Mouse (Mus musculus): ENCODE results near the gene Fbxw9. TPM values are rescaled to one million over a fixed set of nuclear protein-coding genes. Genes with fewer than 3 reads are reported as not detected.
"Not testable (repeated sequence)": the region's sequence is repeated elsewhere in the genome, so short reads cannot be mapped to it uniquely, and the experiment has no call there.

Fbxw9 gene
- total RNA-seq, 2 experiments from 2014 or later: 3.2 to 4.4 TPM

DNA sequence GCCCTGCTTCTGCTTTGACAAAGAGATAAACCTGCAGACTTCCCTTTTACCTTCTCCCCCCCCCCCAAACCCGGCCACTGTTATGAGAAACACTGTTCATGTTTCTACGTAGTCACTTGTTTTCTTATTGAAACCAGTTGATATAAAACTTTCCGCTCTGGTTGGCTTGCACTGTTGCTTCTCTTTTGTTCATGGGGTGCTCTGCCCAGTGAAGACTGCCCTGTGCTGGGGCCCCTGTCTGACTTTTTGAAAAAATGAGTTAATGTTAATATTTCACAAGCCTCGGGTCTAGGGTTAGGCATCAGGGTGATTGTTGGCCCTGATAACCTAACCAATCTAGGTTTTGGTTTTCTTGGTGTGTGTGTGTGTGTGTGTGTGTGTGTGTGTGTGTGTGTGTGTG is 22.3 kb downstream of the Fbxw9 start:
- not testable (repeated sequence) for ATAC-seq (replicated peaks; ENCODE audit: poor library complexity)

DNA sequence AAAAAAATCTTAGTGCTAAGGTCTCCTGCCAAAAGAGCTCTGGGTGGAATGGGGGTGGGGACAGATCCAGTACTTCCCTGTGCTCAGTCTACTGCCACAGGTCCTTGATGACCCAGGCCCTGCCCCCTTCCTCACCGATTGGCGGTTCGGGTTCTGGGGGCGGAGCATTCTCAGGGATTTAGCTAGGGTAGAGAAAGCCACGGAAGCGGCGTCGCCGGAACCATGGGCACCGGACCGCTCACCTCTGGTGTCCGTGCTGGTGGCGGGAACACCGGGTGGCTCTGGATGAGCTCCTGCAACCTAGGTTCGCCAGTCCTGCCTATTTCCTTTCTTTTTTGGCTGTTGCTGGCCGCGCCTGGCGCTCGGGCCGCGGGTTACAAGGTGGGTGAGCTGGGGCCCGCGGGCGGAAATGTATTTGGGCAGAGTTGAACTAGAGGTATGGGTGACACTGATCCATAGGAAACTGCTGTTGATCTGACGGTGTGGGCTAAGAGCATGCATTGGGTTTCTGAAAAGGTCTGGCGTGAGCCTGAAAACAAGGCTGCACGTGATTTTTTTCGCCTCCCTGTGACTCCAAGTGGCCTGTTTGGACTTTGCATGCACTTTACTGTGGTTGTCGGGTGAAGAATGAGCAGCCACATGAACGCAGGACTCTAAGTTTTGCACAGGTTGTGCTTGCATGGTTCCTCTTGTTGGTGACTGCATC is 23.4 kb downstream of the Fbxw9 start, which contains the start of gene Man2b1:
TSS of gene Man2b1 (plus strand) at position 163 of the 706 bp plus-strand sequence.
- ATAC-seq (replicated peaks; ENCODE audit: poor library complexity): peak; percentile 67

DNA sequence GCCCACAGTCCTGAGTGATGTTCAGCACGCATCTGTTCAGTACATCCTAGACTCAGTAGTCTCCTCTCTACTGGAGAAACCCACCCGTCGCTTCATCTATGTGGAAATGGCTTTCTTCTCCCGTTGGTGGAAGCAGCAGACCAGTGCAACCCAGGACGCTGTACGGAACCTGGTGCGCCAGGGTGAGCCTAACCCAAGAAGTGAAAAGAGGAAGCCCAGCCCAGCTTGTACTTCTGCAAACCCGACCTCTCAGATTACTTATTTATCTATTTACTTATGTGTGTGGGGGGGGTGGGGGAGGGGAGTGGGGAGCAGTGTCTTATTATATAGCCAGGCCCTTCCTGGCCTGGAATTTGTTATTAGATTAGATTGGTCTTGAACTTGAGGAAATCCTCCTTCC is 24.8 kb downstream of the Fbxw9 start:
- peak; percentile 16; the same call in 1 of the 2 replicates for ATAC-seq (replicated peaks; ENCODE audit: poor library complexity)

DNA sequence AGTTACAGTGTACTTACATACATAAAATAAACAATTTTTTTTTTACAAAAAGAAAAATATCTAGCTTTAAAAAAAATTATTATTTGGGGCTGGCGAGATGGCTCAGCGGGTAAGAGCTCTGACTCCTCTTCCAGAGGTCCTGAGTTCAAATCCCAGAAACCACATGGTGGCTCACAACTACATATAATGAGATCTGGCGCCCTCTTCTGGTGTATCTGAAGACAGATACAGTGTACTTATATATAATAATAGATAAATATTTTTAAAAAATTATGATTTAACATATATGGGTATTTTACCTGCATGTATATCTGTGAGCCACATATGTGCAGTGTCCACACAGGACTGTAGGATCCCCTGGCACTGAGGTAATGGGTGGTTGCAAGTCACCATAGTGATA is 26.4 kb downstream of the Fbxw9 start:
- ATAC-seq (replicated peaks; ENCODE audit: poor library complexity): no peak

DNA sequence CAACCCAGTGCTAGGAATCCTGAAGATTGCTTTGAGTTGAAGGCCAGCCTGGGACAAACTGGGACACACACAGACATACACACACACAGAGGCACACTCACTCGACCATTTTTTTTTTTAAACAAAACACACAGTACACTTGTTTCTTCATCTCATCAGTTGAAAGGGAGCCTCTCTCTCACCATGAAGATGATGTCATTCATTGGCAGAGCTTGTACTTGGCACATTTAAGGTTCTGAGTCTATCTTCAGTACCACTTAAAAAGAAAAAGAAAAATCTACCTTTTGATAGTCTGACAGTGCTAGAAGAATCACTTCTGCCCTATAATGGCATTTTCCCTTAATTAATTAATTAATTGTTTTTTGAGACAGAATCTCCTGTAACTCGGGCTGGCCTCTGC is 28.9 kb downstream of the Fbxw9 start:
- no peak for ATAC-seq (replicated peaks; ENCODE audit: poor library complexity)

DNA sequence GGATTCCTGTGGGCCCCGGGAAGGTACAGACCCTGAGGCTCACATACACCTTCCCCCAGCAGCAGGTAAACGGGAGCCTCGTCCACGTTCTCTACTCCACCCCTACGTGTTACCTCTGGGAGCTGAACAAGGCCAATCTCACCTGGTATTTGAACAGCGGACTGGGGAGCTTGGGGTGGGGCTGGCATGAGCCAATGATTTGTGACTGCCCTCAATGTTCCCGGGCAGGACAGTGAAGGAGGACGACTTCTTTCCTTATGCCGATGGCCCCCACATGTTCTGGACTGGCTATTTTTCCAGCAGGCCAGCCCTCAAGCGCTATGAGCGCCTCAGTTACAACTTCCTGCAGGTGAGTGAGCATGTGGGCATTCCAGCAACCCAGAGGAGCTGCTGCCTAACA is 31.0 kb downstream of the Fbxw9 start:
- no peak for ATAC-seq (replicated peaks; ENCODE audit: poor library complexity)

DNA sequence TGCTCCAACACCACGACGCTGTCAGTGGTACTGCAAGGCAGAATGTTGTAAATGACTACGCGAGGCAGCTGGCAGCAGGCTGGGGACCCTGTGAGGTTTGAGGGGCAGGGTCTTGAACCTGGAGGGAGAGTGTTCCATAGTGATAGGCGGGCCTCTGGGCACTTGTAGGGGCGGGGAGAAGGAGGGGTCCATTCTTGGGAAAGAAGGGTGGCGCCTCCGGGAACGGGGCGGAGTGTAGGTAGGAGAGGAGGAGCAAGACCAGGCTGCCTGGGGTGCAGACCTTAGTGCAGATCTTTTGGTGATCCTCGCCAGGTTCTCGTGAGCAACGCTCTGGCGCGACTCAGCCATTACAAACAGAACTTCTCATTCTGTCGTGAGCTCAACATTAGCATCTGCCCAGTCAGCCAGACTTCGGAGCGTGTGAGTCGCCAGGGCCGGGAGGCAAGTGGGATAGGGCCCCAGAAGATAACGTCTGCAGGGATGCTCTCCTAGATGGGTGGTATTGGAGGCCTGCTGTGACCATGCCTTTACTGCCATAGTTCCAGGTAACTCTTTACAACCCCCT is 31.8 kb downstream of the Fbxw9 start:
- no peak for ATAC-seq (replicated peaks; ENCODE audit: poor library complexity)

DNA sequence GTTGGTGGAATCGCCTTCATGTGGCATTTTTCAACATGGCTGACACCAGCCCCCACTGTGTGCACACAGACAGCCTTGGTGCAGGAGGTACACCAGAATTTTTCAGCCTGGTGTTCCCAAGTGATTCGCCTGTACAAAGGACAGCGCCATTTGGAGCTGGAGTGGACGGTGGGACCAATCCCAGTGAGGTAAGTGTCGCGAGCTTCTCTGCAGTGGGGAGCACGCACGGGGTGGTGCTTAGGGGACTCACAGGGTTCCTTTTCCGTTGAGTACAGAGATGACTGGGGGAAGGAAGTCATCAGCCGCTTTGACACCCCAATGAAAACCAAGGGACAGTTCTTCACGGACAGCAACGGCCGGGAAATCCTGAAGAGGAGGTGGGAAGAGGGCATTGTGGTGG is 35.2 kb downstream of the Fbxw9 start:
- no peak for ATAC-seq (replicated peaks; ENCODE audit: poor library complexity)

DNA sequence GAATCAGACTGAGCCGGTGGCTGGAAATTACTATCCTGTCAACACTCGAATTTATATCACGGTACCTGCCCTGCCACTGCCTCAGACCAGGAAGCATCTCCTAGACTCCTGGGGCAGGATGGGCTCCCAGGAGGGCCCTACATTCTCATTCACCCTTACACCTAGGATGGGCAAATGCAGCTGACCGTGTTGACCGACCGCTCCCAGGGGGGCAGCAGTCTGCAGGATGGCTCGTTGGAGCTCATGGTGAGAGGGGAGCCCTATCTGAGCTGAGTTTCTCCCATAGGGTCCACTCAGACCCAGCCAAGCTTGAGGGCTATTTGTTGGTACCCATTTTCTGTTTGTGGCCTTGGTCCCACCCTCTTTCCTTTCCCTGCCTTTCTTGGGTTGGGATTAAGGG is 35.7 kb downstream of the Fbxw9 start:
- ATAC-seq (replicated peaks; ENCODE audit: poor library complexity): no peak

DNA sequence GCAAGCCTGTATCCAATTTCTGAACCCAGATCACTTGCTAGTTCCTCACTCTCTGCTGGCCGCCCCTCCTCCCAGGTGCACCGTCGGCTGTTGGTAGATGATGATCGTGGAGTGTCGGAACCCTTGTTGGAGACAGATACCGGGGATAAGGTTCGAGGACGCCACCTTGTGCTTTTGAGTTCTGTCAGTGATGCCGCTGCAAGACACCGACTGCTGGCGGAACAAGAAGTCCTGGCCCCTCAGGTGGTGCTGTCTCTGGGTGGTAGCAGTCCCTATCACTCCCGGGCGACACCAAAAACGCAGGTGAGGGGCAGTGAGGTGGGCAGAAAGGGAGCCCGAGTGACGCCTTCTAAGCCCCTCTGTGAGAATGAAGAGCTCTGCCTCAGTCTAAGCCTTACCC is 36.3 kb downstream of the Fbxw9 start:
- no peak for ATAC-seq (replicated peaks; ENCODE audit: poor library complexity)

DNA sequence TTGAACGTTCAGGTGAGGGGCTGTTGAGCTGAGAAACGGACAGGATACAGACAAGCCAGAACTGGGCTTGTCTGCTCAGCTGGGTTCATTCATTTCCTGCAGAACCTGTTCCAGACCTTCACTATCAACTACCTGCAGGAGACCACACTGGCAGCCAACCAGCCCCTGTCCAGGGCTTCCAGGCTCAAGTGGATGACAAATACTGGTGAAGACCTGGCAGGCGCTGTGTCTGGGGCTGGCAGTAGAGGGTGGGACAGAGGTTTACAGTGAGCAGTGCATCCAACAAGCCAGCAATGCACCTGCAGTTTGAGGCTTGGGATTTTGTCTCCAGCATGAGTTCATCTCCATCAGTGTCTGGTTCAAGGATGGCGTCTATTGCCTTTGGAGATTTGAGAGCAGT is 37.0 kb downstream of the Fbxw9 start:
- no peak for ATAC-seq (replicated peaks; ENCODE audit: poor library complexity)

DNA sequence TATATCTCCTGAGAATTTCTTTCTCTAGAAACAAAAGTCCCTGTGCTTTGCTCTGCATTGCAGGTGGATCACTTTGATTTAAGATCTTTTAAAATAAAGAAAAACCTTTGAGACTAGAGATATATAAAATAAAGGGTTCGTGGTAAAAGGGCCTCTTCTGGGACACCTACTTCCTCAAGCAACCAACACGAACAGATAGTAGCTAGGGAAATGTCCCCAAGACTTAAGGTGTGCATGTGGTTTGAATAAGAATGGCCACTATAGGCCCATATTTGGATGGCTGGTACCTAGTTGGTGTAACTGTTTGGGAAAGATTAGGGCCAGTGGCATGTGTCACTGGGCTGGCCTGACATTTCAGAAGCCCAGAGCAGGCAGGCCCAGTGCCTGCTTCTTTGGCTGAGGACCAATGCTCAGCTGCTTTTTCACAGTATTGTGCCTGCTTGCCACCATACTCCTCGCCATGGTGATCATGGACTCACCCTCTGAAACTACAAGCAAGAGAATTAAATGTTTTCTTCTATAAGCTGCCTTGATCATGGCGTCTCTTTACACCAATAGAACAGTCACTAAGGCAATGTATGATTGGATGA is 40.3 kb downstream of the Fbxw9 start:
- no peak for ATAC-seq (replicated peaks; ENCODE audit: poor library complexity)

DNA sequence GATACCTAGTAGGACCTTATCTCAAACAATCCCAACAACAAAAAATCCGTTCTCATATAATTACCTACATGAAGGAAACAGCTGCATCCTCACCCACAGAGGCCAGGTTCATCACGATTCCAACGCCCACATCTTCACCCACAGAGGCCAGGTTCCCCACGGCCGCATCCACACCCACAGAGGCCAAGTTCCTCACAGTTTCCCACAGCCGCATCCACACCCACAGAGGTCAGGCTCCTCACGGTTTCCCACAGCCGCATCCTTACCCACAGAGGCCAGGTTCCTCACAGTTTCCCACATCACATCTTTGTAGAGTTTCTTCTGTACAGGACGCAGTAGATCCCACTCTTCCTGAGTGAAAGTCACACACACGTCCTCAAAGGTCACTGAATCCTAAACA is 53.4 kb downstream of the Fbxw9 start:
- ATAC-seq (replicated peaks; ENCODE audit: poor library complexity): no peak

DNA sequence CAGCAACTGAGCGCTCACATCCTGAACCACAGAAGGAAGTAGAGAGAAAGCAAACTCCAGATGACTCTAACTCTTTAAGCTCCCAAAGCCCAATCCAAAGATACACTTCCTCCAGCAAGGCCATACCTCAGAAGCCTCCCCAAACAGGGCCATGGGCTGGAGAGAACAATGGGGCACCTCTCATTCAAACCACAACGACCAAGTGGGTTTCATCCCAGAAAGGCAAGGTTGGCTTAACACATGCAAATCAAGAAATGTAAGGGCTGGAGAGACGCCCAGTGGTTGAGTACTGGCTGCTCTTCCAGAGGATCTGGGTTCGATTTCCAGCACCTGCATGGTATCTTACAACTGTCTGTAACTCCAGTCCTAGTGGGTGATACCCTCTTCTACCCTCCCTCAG is 55.6 kb downstream of the Fbxw9 start:
- no peak for ATAC-seq (replicated peaks; ENCODE audit: poor library complexity)

Other genes with a start within 250 kb of the Fbxw9 start
- 2.2 and 2.4 TPM in 2 replicates for gene Dand5, start 237.2 kb upstream of the Fbxw9 start, total RNA-seq (2015)
- 1.7 and 4.0 TPM in 2 replicates for gene Dand5, start 237.2 kb upstream of the Fbxw9 start, total RNA-seq (2017)
- 21.4 and 21.9 TPM in 2 replicates for gene Gadd45gip1, start 228.5 kb upstream of the Fbxw9 start, total RNA-seq (2015)
- 51.2 and 57.4 TPM in 2 replicates for gene Gadd45gip1, start 228.5 kb upstream of the Fbxw9 start, total RNA-seq (2017)
- gene Rad23a, start 219.4 kb upstream of the Fbxw9 start, total RNA-seq (2015): 30.2 and 34.4 TPM in 2 replicates
- 26.2 and 26.3 TPM in 2 replicates for gene Rad23a, start 219.4 kb upstream of the Fbxw9 start, total RNA-seq (2017)
- gene Calr, start 213.1 kb upstream of the Fbxw9 start, total RNA-seq (2015): 1,060 and 1,133 TPM in 2 replicates
- gene Calr, start 213.1 kb upstream of the Fbxw9 start, total RNA-seq (2017): 4,756 and 5,574 TPM in 2 replicates
- 33.3 and 51.2 TPM in 2 replicates for gene Farsa, start 203.1 kb upstream of the Fbxw9 start, total RNA-seq (2015)
- gene Farsa, start 203.1 kb upstream of the Fbxw9 start, total RNA-seq (2017): 173 and 193 TPM in 2 replicates
- gene Syce2, start 187.9 kb upstream of the Fbxw9 start, total RNA-seq (2015): 248 and 250 TPM in 2 replicates
- gene Syce2, start 187.9 kb upstream of the Fbxw9 start, total RNA-seq (2017): 130 and 139 TPM in 2 replicates
- gene Gcdh, start 166.1 kb upstream of the Fbxw9 start, total RNA-seq (2015): 17.4 and 19.0 TPM in 2 replicates
- 27.8 TPM in 2 replicates for gene Gcdh, start 166.1 kb upstream of the Fbxw9 start, total RNA-seq (2017)
- 12.3 and 22.4 TPM in 2 replicates for gene Klf1, start 158.1 kb upstream of the Fbxw9 start, total RNA-seq (2015)
- gene Klf1, start 158.1 kb upstream of the Fbxw9 start, total RNA-seq (2017): 14.0 and 30.8 TPM in 2 replicates
- 16.8 and 23.7 TPM in 2 replicates for gene Dnase2a, start 151.5 kb upstream of the Fbxw9 start, total RNA-seq (2015)
- gene Dnase2a, start 151.5 kb upstream of the Fbxw9 start, total RNA-seq (2017): 52.7 and 73.5 TPM in 2 replicates
- gene Mast1, start 122.7 kb upstream of the Fbxw9 start, total RNA-seq (2015): not detected in 2 replicates
- gene Mast1, start 122.7 kb upstream of the Fbxw9 start, total RNA-seq (2017): 0.03 TPM in 1 of 2 replicates, not detected in the other
- not detected in 2 replicates for gene Rtbdn, start 113.1 kb upstream of the Fbxw9 start, total RNA-seq (2015)
- gene Rtbdn, start 113.1 kb upstream of the Fbxw9 start, total RNA-seq (2017): not detected in 2 replicates
- gene Gm49661, start 90.6 kb upstream of the Fbxw9 start, total RNA-seq (2015): not detected in 2 replicates
- not detected in 2 replicates for gene Gm49661, start 90.6 kb upstream of the Fbxw9 start, total RNA-seq (2017)
- gene Prdx2, start 90.5 kb upstream of the Fbxw9 start, total RNA-seq (2015): 266 and 310 TPM in 2 replicates
- gene Prdx2, start 90.5 kb upstream of the Fbxw9 start, total RNA-seq (2017): 340 and 388 TPM in 2 replicates
- 136 and 178 TPM in 2 replicates for gene Rnaseh2a, start 90.3 kb upstream of the Fbxw9 start, total RNA-seq (2015)
- gene Rnaseh2a, start 90.3 kb upstream of the Fbxw9 start, total RNA-seq (2017): 109 and 162 TPM in 2 replicates
- gene Junb, start 81.3 kb upstream of the Fbxw9 start, total RNA-seq (2015): 14.7 and 26.1 TPM in 2 replicates
- gene Junb, start 81.3 kb upstream of the Fbxw9 start, total RNA-seq (2017): 38.9 and 57.5 TPM in 2 replicates
- gene Hook2, start 69.5 kb upstream of the Fbxw9 start, total RNA-seq (2015): 1.9 and 3.8 TPM in 2 replicates
- gene Hook2, start 69.5 kb upstream of the Fbxw9 start, total RNA-seq (2017): 7.2 and 8.5 TPM in 2 replicates
- not detected in 2 replicates for gene Best2, start 45.5 kb upstream of the Fbxw9 start, total RNA-seq (2015)
- not detected in 2 replicates for gene Best2, start 45.5 kb upstream of the Fbxw9 start, total RNA-seq (2017)
- gene Asna1, start 34.8 kb upstream of the Fbxw9 start, total RNA-seq (2015): 68.4 and 69.0 TPM in 2 replicates
- 78.2 and 83.7 TPM in 2 replicates for gene Asna1, start 34.8 kb upstream of the Fbxw9 start, total RNA-seq (2017)
- 132 and 138 TPM in 2 replicates for gene Trir, start 33.2 kb upstream of the Fbxw9 start, total RNA-seq (2015)
- gene Trir, start 33.2 kb upstream of the Fbxw9 start, total RNA-seq (2017): 212 and 224 TPM in 2 replicates
- 16.2 and 16.7 TPM in 2 replicates for gene Tnpo2, start 23.1 kb upstream of the Fbxw9 start, total RNA-seq (2015)
- gene Tnpo2, start 23.1 kb upstream of the Fbxw9 start, total RNA-seq (2017): 20.4 and 22.0 TPM in 2 replicates
- not detected in 2 replicates for gene Gm5741, start 7.9 kb downstream of the Fbxw9 start, total RNA-seq (2015)
- gene Gm5741, start 7.9 kb downstream of the Fbxw9 start, total RNA-seq (2017): not detected in 2 replicates
- gene Dhps, start 11.7 kb downstream of the Fbxw9 start, total RNA-seq (2015): 60.4 and 69.7 TPM in 2 replicates
- gene Dhps, start 11.7 kb downstream of the Fbxw9 start, total RNA-seq (2017): 24.6 and 24.7 TPM in 2 replicates
- 159 and 193 TPM in 2 replicates for gene Wdr83os, start 20.7 kb downstream of the Fbxw9 start, total RNA-seq (2015)
- gene Wdr83os, start 20.7 kb downstream of the Fbxw9 start, total RNA-seq (2017): 40.3 and 41.4 TPM in 2 replicates
- 33.1 and 44.3 TPM in 2 replicates for gene Wdr83, start 21.3 kb downstream of the Fbxw9 start, total RNA-seq (2015)
- gene Wdr83, start 21.3 kb downstream of the Fbxw9 start, total RNA-seq (2017): 23.5 and 33.7 TPM in 2 replicates
- 86.9 and 95.2 TPM in 2 replicates for gene Man2b1, start 23.2 kb downstream of the Fbxw9 start, total RNA-seq (2015)
- gene Man2b1, start 23.2 kb downstream of the Fbxw9 start, total RNA-seq (2017): 60.2 and 69.6 TPM in 2 replicates
- gene Zfp791, start 63.0 kb downstream of the Fbxw9 start, total RNA-seq (2015): not detected in 2 replicates
- not detected in 2 replicates for gene Zfp791, start 63.0 kb downstream of the Fbxw9 start, total RNA-seq (2017)
- not detected in 2 replicates for gene Cks1brt, start 91.9 kb downstream of the Fbxw9 start, total RNA-seq (2015)
- 0.08 TPM in 1 of 2 replicates, not detected in the other for gene Cks1brt, start 91.9 kb downstream of the Fbxw9 start, total RNA-seq (2017)
- not detected in 2 replicates for gene Olfr371, start 165.9 kb downstream of the Fbxw9 start, total RNA-seq (2015)
- gene Olfr371, start 165.9 kb downstream of the Fbxw9 start, total RNA-seq (2017): not detected in 2 replicates
- 98.8 and 124 TPM in 2 replicates for gene Orc6, start 239.6 kb downstream of the Fbxw9 start, total RNA-seq (2015)
- 91.7 and 102 TPM in 2 replicates for gene Orc6, start 239.6 kb downstream of the Fbxw9 start, total RNA-seq (2017)
- gene Vps35, start 239.7 kb downstream of the Fbxw9 start, total RNA-seq (2015): 140 and 146 TPM in 2 replicates
- gene Vps35, start 239.7 kb downstream of the Fbxw9 start, total RNA-seq (2017): 123 and 137 TPM in 2 replicates